Mouse (Mus musculus) liver, embryonic 13.5 days (tissue): ENCODE data around the gene Chga. TPM values are rescaled to one million over a fixed set of nuclear protein-coding genes. Genes with fewer than 3 reads are reported as not detected.

Experiments used
- ATAC-seq: fragments of 200-750 bp; cut with Nextera tagmentation; 2 replicates; pipeline ENCODE4 v1.8.0; 2017; ENCODE audit warnings: low read depth, mild to moderate bottlenecking, moderate number of reproducible peaks, moderate library complexity
- DNase-seq: peaks from one replicate; pipeline ENCODE4 v3.0.0; 2022
- H3K27ac ChIP-seq: fragments of 300-500 bp; sonication (generic); 2 replicates; pipeline ENCODE4 v1.5.1; 2015; ENCODE audit warnings: moderate library complexity, mild to moderate bottlenecking, inconsistent platforms
- H3K27me3 ChIP-seq: fragments of 300-500 bp; sonication (generic); 2 replicates; pipeline ENCODE4 v1.6.1; 2015; ENCODE audit warnings: mild to moderate bottlenecking, inconsistent platforms
- H3K36me3 ChIP-seq: fragments of 300-500 bp; sonication (generic); 2 replicates; pipeline ENCODE4 v1.6.1; 2015; ENCODE audit warnings: mild to moderate bottlenecking, inconsistent platforms
- H3K4me1 ChIP-seq: fragments of 300-500 bp; sonication (generic); replicated peaks from 2 replicates; pipeline ENCODE4 v1.6.1; 2015; ENCODE audit warnings: inconsistent platforms
- H3K4me2 ChIP-seq: fragments of 300-500 bp; sonication (generic); 2 replicates; pipeline ENCODE4 v1.6.1; 2015; ENCODE audit warnings: inconsistent platforms, mild to moderate bottlenecking, moderate library complexity
- H3K4me3 ChIP-seq: fragments of 300-500 bp; sonication (generic); replicated peaks from 2 replicates; pipeline ENCODE4 v1.5.1; 2015; ENCODE audit warnings: mild to moderate bottlenecking, inconsistent platforms
- H3K9ac ChIP-seq: fragments of 300-500 bp; sonication (generic); 2 replicates; pipeline ENCODE4 v1.6.1; 2015; ENCODE audit warnings: mild to moderate bottlenecking, inconsistent platforms
- H3K9me3 ChIP-seq: fragments of 300-500 bp; sonication (generic); replicated peaks from 2 replicates; pipeline ENCODE4 v1.6.1; 2016; ENCODE audit warnings: inconsistent platforms
- WGBS: fragments of 180-500 bp; shearing (Covaris S2); methylation state at CpG from one replicate; pipeline ENCODE4 v1.1.7; 2015; ENCODE audit not compliant: insufficient replicate concordance; 5-methylcytosine and 5-hydroxymethylcytosine counted together
- polyA plus RNA-seq: library from polyadenylated mRNA; unstranded; fragments of >200 nt; fragmentation: Nextera tagmentation; extraction: Ambion mirVana; gene quantifications from 2 replicates; pipeline ENCODE4 v1.2.1, GENCODE M21; 2015

The Chga gene
- polyA plus RNA-seq, 1 experiment from 2014 or later = 1.3 TPM

- H3K4me1 ChIP-seq = no peaks in the 10 kb centered on the region
- 48% methylated on average over 8 of the region's 8 CpGs for WGBS
- peaks cover 10% of the 10 kb centered on the region; the same call in 1 of the 2 replicates for H3K9me3 ChIP-seq
- no peaks in the 10 kb centered on the region for H3K27me3 ChIP-seq
- no peak overlapping the region for H3K4me2 ChIP-seq
- H3K4me3 ChIP-seq = no peak overlapping the region
- DNase-seq (no peak), ATAC-seq (no peak)
- H3K9ac ChIP-seq = no peak overlapping the region
- H3K36me3 ChIP-seq = 0 out of 2 replicates have a peak, but pooled peaks cover 3% of the 10 kb centered on the region
- no peak overlapping the region for H3K27ac ChIP-seq
These were observed 47.1 kb downstream of the Chga start for GRCm38 (mm10) chr12:102601847-102602246.

- Histone ChIP-seq H3K4me2 (no peak overlapping the region), H3K27me3 (no peaks in the 10 kb centered on the region), H3K27ac (no peak overlapping the region), H3K9me3 (peaks cover 10% of the 10 kb centered on the region; the same call in 1 of the 2 replicates), H3K36me3 (0 out of 2 replicates have a peak, but pooled peaks cover 3% of the 10 kb centered on the region), H3K9ac (no peak overlapping the region), H3K4me3 (no peak overlapping the region), H3K4me1 (no peaks in the 10 kb centered on the region)
- whole genome bisulfite sequencing = 71% methylated on average over 9 of the region's 9 CpGs
- no peak for DNase-seq
- ATAC-seq = no peak
These were observed 47.7 kb downstream of the Chga start for GRCm38 (mm10) chr12:102602255-102603041.

GRCm38 (mm10) chr12:102605607-102606006, 50.8 kb downstream of the Chga start:
- WGBS = 60% methylated on average over 6 of the region's 6 CpGs

GRCm38 (mm10) chr12:102607066-102607465, 52.3 kb downstream of the Chga start:
- no peak overlapping the region for H3K4me2 ChIP-seq
- DNase-seq (no peak), ATAC-seq (no peak)
- H3K9ac ChIP-seq = no peak overlapping the region
- H3K27me3 ChIP-seq = no peaks in the 10 kb centered on the region
- H3K4me1 ChIP-seq = no peaks in the 10 kb centered on the region
- H3K27ac ChIP-seq = no peak overlapping the region
- no peaks in the 10 kb centered on the region for H3K9me3 ChIP-seq
- H3K36me3 ChIP-seq = 0 out of 2 replicates have a peak, but pooled peaks cover 3% of the 10 kb centered on the region
- H3K4me3 ChIP-seq = no peak overlapping the region
- 80% methylated on average over 8 of the region's 8 CpGs for WGBS

More at GRCm38 (mm10) chr12:102605607-102606006, 50.8 kb downstream of the Chga start:
- H3K4me1 ChIP-seq = no peaks in the 10 kb centered on the region
- H3K4me2 ChIP-seq = no peak overlapping the region
- H3K36me3 ChIP-seq = 0 out of 2 replicates have a peak, but pooled peaks cover 3% of the 10 kb centered on the region
- ATAC-seq (no peak), DNase-seq (no peak)
- no peak overlapping the region for H3K9ac ChIP-seq
- no peak overlapping the region for H3K4me3 ChIP-seq
- H3K27ac ChIP-seq = no peak overlapping the region
- H3K9me3 ChIP-seq = no peaks in the 10 kb centered on the region
- H3K27me3 ChIP-seq = no peaks in the 10 kb centered on the region

- Histone ChIP-seq H3K27ac (no peak overlapping the region), H3K27me3 (no peaks in the 10 kb centered on the region), H3K4me2 (no peak overlapping the region), H3K9ac (no peak overlapping the region), H3K4me1 (no peaks in the 10 kb centered on the region), H3K36me3 (0 out of 2 replicates have a peak, but pooled peaks cover 3% of the 10 kb centered on the region), H3K9me3 (no peaks in the 10 kb centered on the region), H3K4me3 (no peak overlapping the region)
- DNase-seq (no peak), ATAC-seq (no peak)
- WGBS = 69% methylated on average over 11 of the region's 11 CpGs
These were observed 53.2 kb downstream of the Chga start for GRCm38 (mm10) chr12:102607808-102608517.

- no peaks in the 10 kb centered on the region for H3K27me3 ChIP-seq
- no peak overlapping the region for H3K4me2 ChIP-seq
- H3K4me3 ChIP-seq = no peak overlapping the region
- ATAC-seq (no peak), DNase-seq (no peak)
- no peaks in the 10 kb centered on the region for H3K36me3 ChIP-seq
- H3K27ac ChIP-seq = no peak overlapping the region
- no peaks in the 10 kb centered on the region for H3K9me3 ChIP-seq
- 77% methylated on average over 8 of the region's 8 CpGs for WGBS
- H3K4me1 ChIP-seq = no peaks in the 10 kb centered on the region
- H3K9ac ChIP-seq = no peak overlapping the region
These were observed 56.2 kb downstream of the Chga start for GRCm38 (mm10) chr12:102610927-102611326.

- no peaks in the 10 kb centered on the region for H3K36me3 ChIP-seq
- ATAC-seq (no peak), DNase-seq (no peak)
- H3K4me2 ChIP-seq = no peak overlapping the region
- H3K27ac ChIP-seq = no peak overlapping the region
- H3K4me1 ChIP-seq = peaks cover 12% of the 10 kb centered on the region
- no peak overlapping the region for H3K4me3 ChIP-seq
- no peak overlapping the region for H3K9ac ChIP-seq
- H3K9me3 ChIP-seq = no peaks in the 10 kb centered on the region
- H3K27me3 ChIP-seq = no peaks in the 10 kb centered on the region
- WGBS = 67% methylated on average over 1 of the region's 1 CpGs
These were observed 57.7 kb downstream of the Chga start for GRCm38 (mm10) chr12:102612431-102612830.

- H3K27me3 ChIP-seq = no peaks in the 10 kb centered on the region
- DNase-seq = no peak
These were observed 58.6 kb downstream of the Chga start for GRCm38 (mm10) chr12:102613411-102613810.

More at GRCm38 (mm10) chr12:102613411-102613810, 58.6 kb downstream of the Chga start:
- H3K27ac ChIP-seq = no peak overlapping the region
- H3K4me2 ChIP-seq = no peak overlapping the region
- no peak for ATAC-seq
- H3K4me3 ChIP-seq = no peak overlapping the region
- no peaks in the 10 kb centered on the region for H3K9me3 ChIP-seq
- WGBS = 60% methylated on average over 4 of the region's 4 CpGs
- H3K9ac ChIP-seq = no peak overlapping the region
- peaks cover 16% of the 10 kb centered on the region for H3K4me1 ChIP-seq
- no peaks in the 10 kb centered on the region for H3K36me3 ChIP-seq

Other genes starting within 250 kb of the Chga start
- gene Lgmn, start 115.2 kb upstream of the Chga start, polyA plus RNA-seq = 55.8 and 59.0 TPM in 2 replicates
- gene Golga5, start 85.8 kb upstream of the Chga start, polyA plus RNA-seq = 15.1 and 15.6 TPM in 2 replicates
- 3.0 and 3.3 TPM in 2 replicates for gene Itpk1, start 150.0 kb downstream of the Chga start, polyA plus RNA-seq
- gene Moap1, start 188.7 kb downstream of the Chga start, polyA plus RNA-seq = 8.4 and 9.0 TPM in 2 replicates
- gene Tmem251, start 188.8 kb downstream of the Chga start, polyA plus RNA-seq = 8.8 and 9.2 TPM in 2 replicates
- gene Gm28051, start 202.8 kb downstream of the Chga start, polyA plus RNA-seq = not detected in 2 replicates
- 16.6 and 20.1 TPM in 2 replicates for gene Gon7, start 202.8 kb downstream of the Chga start, polyA plus RNA-seq
- gene Ubr7, start 203.0 kb downstream of the Chga start, polyA plus RNA-seq = 24.7 and 29.0 TPM in 2 replicates
- gene Gm20604, start 203.7 kb downstream of the Chga start, polyA plus RNA-seq = 11.0 and 11.3 TPM in 2 replicates